Mouse (Mus musculus) liver, adult 2 months (tissue): ENCODE data around the gene Pcnx3. TPM values are rescaled to one million over a fixed set of nuclear protein-coding genes. Genes with fewer than 3 reads are reported as not detected.

Experiments used
- DNase-seq: peaks from one replicate; pipeline ENCODE4 v3.0.0-alpha.2; 2011; ENCODE audit warnings: low read depth, low spot score; ENCODE audit errors: extremely low read depth
- H3K27ac ChIP-seq: fragments of 200-500 bp; replicated peaks from 2 replicates; pipeline ENCODE4 v1.5.1; 2012; ENCODE audit warnings: low read depth, mild to moderate bottlenecking, control low read depth, inconsistent platforms, low read length; ENCODE audit not compliant: insufficient read depth
- H3K27me3 ChIP-seq: fragments of 200-500 bp; 2 replicates; pipeline ENCODE4 v1.6.1; 2012; ENCODE audit warnings: mild to moderate bottlenecking, moderate library complexity, low read length, inconsistent platforms; ENCODE audit not compliant: control insufficient read depth, insufficient read depth
- H3K36me3 ChIP-seq: fragments of 200-500 bp; 2 replicates; pipeline ENCODE4 v1.6.1; 2012; ENCODE audit warnings: low read length, inconsistent platforms; ENCODE audit not compliant: control insufficient read depth, insufficient read depth
- H3K4me1 ChIP-seq: fragments of 200-500 bp; 2 replicates; pipeline ENCODE4 v1.6.1; 2011; ENCODE audit warnings: low read length; ENCODE audit not compliant: control insufficient read depth, insufficient read depth
- H3K4me3 ChIP-seq: fragments of 200-500 bp; 2 replicates; pipeline ENCODE4 v1.5.1; 2011; ENCODE audit warnings: low read depth, mild to moderate bottlenecking, control low read depth, low read length, moderate library complexity; ENCODE audit not compliant: insufficient read depth
- H3K79me2 ChIP-seq: fragments of 200-500 bp; 2 replicates; pipeline ENCODE4 v1.6.1; 2012; ENCODE audit warnings: inconsistent platforms, mild to moderate bottlenecking, low read length, moderate library complexity; ENCODE audit not compliant: control insufficient read depth, insufficient read depth
- H3K9ac ChIP-seq: fragments of 200-500 bp; 2 replicates; pipeline ENCODE4 v1.6.1; 2012; ENCODE audit warnings: low read depth, mild to moderate bottlenecking, control low read depth, inconsistent platforms, low read length
- CTCF ChIP-seq: fragments of 200-500 bp; IDR thresholded peaks from 2 replicates; pipeline ENCODE4 v1.5.1; 2011; ENCODE audit warnings: low read depth, low read length, control low read depth
- POLR2A ChIP-seq: fragments of 200-500 bp; IDR thresholded peaks from 2 replicates; pipeline ENCODE4 v1.6.1; 2011; ENCODE audit warnings: low read length, control low read depth; ENCODE audit not compliant: insufficient read depth; ENCODE audit errors: extremely low read depth
- WGBS: fragments of 180-500 bp; shearing (Covaris S2); methylation state at CpG from one replicate; pipeline ENCODE4 v1.1.7; 2018; 5-methylcytosine and 5-hydroxymethylcytosine counted together
- polyA plus RNA-seq: library from polyadenylated mRNA; depleted of rRNA; stranded (reverse); fragments of >200 nt; gene quantifications from 2 replicates; pipeline ENCODE4 v1.2.3, GENCODE M21; 2012
- total RNA-seq: library from RNA; depleted of rRNA; stranded (reverse); fragments of >200 nt; gene quantifications from 2 replicates; pipeline ENCODE4 v1.2.3, GENCODE M21; 2014

The Pcnx3 gene
- total and polyA plus RNA-seq, 2 experiments: 7.6 to 63.8 TPM

- Histone ChIP-seq H3K27me3 (no peaks in the 10 kb centered on the region), H3K27ac (peak overlapping the region; percentile 77), H3K4me3 (peak overlapping the region; percentile 67; the same call in 1 of the 2 replicates), H3K79me2 (no peaks in the 10 kb centered on the region; the same call in 1 of the 2 replicates), H3K9ac (peak overlapping the region; percentile 3), H3K36me3 (peaks cover 2% of the 10 kb centered on the region; the same call in 1 of the 2 replicates), H3K4me1 (peaks cover 14% of the 10 kb centered on the region)
- peak; percentile 83 for DNase-seq
- TF ChIP-seq CTCF (no peak), POLR2A (no peak)
- WGBS: 25% methylated on average over 7 of the region's 7 CpGs
Measured at GRCm38 (mm10) chr19:5724549-5724941, 35.8 kb upstream of the Pcnx3 start.

DNA sequence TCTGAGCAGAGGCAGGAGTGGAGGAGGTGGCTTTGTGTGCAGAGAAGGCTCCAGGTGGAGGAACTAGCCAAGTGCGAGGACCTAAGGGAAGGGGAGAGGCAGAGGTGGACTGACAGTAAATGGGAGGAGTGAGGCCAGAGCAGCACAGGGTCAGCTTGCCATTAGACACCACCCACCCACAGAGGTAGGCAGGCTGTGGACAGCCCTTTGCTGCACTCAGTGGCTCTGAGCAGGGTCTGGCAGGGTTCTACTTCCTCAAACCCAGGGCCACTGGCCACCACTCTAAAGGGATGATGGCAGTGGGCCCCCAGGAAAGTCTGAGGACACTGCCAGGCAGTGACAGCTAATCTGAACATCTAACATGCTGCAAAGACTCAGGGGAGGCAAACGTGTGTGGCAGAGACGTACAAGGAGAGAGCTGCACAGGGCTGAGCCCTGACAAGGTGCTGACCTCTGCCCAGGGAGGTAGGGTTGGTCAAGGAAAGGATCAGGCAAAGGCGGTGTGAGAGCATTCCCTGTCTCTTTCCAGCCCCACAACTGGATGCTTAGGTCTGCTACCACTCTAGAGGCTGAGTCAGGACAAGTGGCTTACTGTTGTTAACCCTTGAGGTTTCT is 35.3 kb upstream of the Pcnx3 start:
- Histone ChIP-seq H3K9ac (0 out of 2 replicates have a peak overlapping the region, but pooled peaks have one; percentile 0), H3K4me1 (peaks cover 14% of the 10 kb centered on the region), H3K27me3 (no peaks in the 10 kb centered on the region), H3K4me3 (no peak overlapping the region), H3K27ac (peak overlapping the region; percentile 77), H3K79me2 (no peaks in the 10 kb centered on the region; the same call in 1 of the 2 replicates), H3K36me3 (peaks cover 2% of the 10 kb centered on the region; the same call in 1 of the 2 replicates)
- 65% methylated on average over 4 of the region's 4 CpGs for WGBS
- TF ChIP-seq CTCF (no peak), POLR2A (no peak)
- no peak for DNase-seq

DNA sequence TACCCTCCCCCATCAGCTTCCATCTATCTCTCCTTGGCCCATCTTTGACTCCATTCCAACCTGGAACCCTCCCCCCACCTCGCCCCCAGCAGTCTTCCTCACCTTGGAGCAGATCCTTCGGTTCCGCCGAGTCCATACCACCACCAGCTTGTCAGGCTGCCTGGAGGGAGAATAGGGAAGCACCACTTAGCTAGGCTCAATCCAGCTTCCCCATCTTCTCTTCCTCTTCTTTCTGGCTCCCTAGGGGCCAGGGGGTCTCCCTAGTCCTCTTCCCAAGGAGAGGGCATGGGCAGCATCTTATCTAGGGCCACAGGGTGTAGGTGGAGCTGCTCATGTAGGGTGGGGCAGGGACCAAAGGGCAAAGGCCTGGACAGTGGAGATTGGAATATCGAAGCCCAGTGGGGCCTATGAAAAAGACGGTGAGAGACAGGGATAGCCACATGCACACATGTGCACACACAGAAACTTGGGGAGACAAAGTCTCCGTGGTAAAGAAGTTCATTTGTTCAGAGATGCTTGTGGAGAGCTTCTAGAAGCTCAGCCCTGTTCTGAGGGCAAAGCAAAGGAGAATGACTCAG is 34.2 kb upstream of the Pcnx3 start:
- Histone ChIP-seq H3K27ac (no peak overlapping the region), H3K9ac (no peak overlapping the region), H3K4me1 (peaks cover 8% of the 10 kb centered on the region), H3K4me3 (no peak overlapping the region), H3K79me2 (no peaks in the 10 kb centered on the region), H3K27me3 (no peaks in the 10 kb centered on the region), H3K36me3 (peaks cover 2% of the 10 kb centered on the region; the same call in 1 of the 2 replicates)
- TF ChIP-seq POLR2A: no peak
- no peak for TF ChIP-seq CTCF
- DNase-seq: no peak
- 82% methylated on average over 7 of the region's 7 CpGs for WGBS

- Histone ChIP-seq H3K36me3 (peaks cover 2% of the 10 kb centered on the region; the same call in 1 of the 2 replicates), H3K27me3 (no peaks in the 10 kb centered on the region), H3K27ac (no peak overlapping the region), H3K9ac (no peak overlapping the region), H3K4me1 (peaks cover 6% of the 10 kb centered on the region), H3K79me2 (no peaks in the 10 kb centered on the region), H3K4me3 (no peak overlapping the region)
- TF ChIP-seq CTCF: no peak
- no peak for TF ChIP-seq POLR2A
- 94% methylated on average over 6 of the region's 6 CpGs for WGBS
- DNase-seq: no peak
Measured at GRCm38 (mm10) chr19:5721233-5721632, 32.5 kb upstream of the Pcnx3 start.

DNA sequence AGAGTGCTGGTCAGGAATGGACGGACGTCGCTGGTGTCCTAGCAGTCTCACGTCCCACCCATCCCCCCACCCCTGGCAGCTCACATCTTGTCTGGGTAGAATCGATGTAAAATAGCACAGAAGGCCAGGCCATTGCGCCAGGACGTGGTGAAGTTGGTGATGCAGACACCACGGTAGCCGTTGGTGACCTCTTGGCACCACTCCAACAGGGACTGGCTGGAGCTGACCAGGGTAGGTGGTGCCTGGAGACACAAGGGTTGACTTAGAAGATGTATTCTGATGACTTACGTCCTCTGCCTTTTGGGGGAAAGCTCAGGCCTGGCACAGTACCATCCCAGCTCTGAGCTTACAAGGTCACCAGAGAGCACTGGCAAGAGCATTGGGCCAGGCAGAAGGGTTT is 28.2 kb upstream of the Pcnx3 start:
- H3K4me1 ChIP-seq: 0 out of 2 replicates have a peak, but pooled peaks cover 3% of the 10 kb centered on the region

More for the DNA sequence above, 28.2 kb upstream of the Pcnx3 start:
- WGBS: 35% methylated on average over 10 of the region's 10 CpGs
- no peak overlapping the region for H3K27ac ChIP-seq
- H3K27me3 ChIP-seq: no peaks in the 10 kb centered on the region
- H3K4me3 ChIP-seq: no peak overlapping the region
- H3K79me2 ChIP-seq: no peaks in the 10 kb centered on the region
- DNase-seq: peak; percentile 40
- H3K36me3 ChIP-seq: peaks cover 2% of the 10 kb centered on the region; the same call in 1 of the 2 replicates
- H3K9ac ChIP-seq: no peak overlapping the region
- TF ChIP-seq POLR2A (no peak), CTCF (no peak)
